Mouse (Mus musculus) stomach, embryonic 14.5 days (tissue): ENCODE measurements around the gene Gan. TPM values are rescaled to one million over a fixed set of nuclear protein-coding genes. Genes with fewer than 3 reads are reported as not detected.

Experiments used
- ATAC-seq: fragments of 200-750 bp; cut with Nextera tagmentation; 2 replicates; pipeline ENCODE4 v1.8.0; 2017; ENCODE audit warnings: low read depth, moderate TSS enrichment; ENCODE audit not compliant: insufficient number of reproducible peaks, insufficient read depth, low FRiP score
- H3K27ac ChIP-seq: fragments of 300-500 bp; sonication (generic); 2 replicates; pipeline ENCODE4 v1.5.1; 2014; ENCODE audit warnings: mild to moderate bottlenecking, low read length, moderate library complexity, mixed read lengths
- H3K27me3 ChIP-seq: fragments of 300-500 bp; sonication (generic); 2 replicates; pipeline ENCODE4 v1.6.1; 2014; ENCODE audit warnings: low read length, control low read depth, mixed read lengths; ENCODE audit not compliant: control insufficient read depth, insufficient read depth
- H3K36me3 ChIP-seq: fragments of 300-500 bp; sonication (generic); 2 replicates; pipeline ENCODE4 v1.6.1; 2014; ENCODE audit warnings: mild to moderate bottlenecking, control low read depth, low read length, moderate library complexity, mixed read lengths; ENCODE audit not compliant: control insufficient read depth, insufficient read depth
- H3K4me1 ChIP-seq: fragments of 300-500 bp; sonication (generic); 2 replicates; pipeline ENCODE4 v1.6.1; 2014; ENCODE audit warnings: low read length, control low read depth, mixed read lengths; ENCODE audit not compliant: control insufficient read depth, insufficient read depth
- H3K4me2 ChIP-seq: fragments of 300-500 bp; sonication (generic); replicated peaks from 2 replicates; pipeline ENCODE4 v1.6.1; 2014; ENCODE audit warnings: low read depth, low read length, control low read depth
- H3K4me3 ChIP-seq: fragments of 300-500 bp; sonication (generic); 2 replicates; pipeline ENCODE4 v1.5.1; 2014; ENCODE audit warnings: low read depth, low read length, control low read depth
- H3K9ac ChIP-seq: fragments of 300-500 bp; sonication (generic); replicated peaks from 2 replicates; pipeline ENCODE4 v1.6.1; 2014; ENCODE audit warnings: low read depth, mild to moderate bottlenecking, control low read depth, low read length, moderate library complexity, mixed read lengths
- H3K9me3 ChIP-seq: fragments of 300-500 bp; sonication (generic); 2 replicates; pipeline ENCODE4 v1.6.1; 2016; ENCODE audit warnings: low read depth, low read length, control low read depth; ENCODE audit not compliant: control insufficient read depth
- WGBS: fragments of 180-500 bp; shearing (Covaris S2); extraction: QIAGEN DNeasy Blood & Tissue Kit; methylation state at CpG from one replicate; pipeline ENCODE4 v1.1.7; 2014; 5-methylcytosine and 5-hydroxymethylcytosine counted together
- polyA plus RNA-seq: library from polyadenylated mRNA; unstranded; fragments of >200 nt; fragmentation: Nextera tagmentation; extraction: Ambion mirVana; gene quantifications from 2 replicates; pipeline ENCODE4 v1.2.1, GENCODE M21; 2014

Gene Gan
- polyA plus RNA-seq, 1 experiment from 2014 or later = 4.2 TPM

DNA sequence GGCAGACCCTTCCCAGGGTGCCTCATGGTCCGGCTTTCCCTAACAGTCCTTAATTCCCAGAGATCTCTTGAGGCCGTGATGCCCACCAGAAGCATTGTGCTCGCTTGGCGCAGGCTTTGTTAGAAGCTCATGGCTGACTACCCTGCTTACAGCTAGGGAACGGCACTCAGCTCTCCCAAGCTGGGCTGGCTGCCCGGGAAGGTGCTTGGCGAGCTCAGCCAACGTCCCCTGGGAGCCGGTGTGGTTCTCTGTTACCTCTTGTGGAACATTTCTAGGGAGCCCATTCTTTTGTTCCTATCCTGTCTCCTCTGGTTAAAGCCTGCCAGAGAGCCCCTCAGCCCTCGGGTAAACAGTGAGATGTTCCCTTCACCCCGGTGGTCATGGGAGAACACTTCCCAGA, 54.2 kb downstream of the Gan start:
- 90% methylated on average over 11 of the region's 11 CpGs for WGBS
- no peak overlapping the region for H3K4me3 ChIP-seq
- H3K36me3 ChIP-seq = peaks cover 5% of the 10 kb centered on the region; the same call in 1 of the 2 replicates
- H3K4me2 ChIP-seq = no peak overlapping the region
- no peaks in the 10 kb centered on the region for H3K4me1 ChIP-seq
- no peak for ATAC-seq
- no peak overlapping the region for H3K27ac ChIP-seq
- H3K9me3 ChIP-seq = no peaks in the 10 kb centered on the region
- H3K9ac ChIP-seq = no peak overlapping the region
- no peaks in the 10 kb centered on the region for H3K27me3 ChIP-seq

DNA sequence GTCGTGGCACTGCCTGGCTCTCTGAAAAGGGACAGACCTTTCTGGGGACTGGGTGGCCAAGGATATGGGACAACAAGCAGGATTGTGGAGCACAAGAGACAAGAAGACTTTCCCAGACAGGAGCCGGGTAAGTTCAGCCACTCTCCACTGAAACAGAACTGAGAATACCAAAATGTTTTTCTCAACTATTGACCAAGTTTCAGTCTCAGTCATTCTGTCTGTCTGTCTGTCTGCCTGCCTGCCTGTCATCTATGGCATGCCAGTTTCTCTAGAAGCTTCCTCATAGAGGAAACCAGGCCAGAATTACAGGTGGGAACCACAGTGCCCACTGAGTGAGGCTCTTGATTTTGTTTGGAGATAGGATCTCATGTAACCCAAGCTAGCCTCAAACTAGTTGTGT, 59.8 kb downstream of the Gan start:
- 93% methylated on average over 2 of the region's 2 CpGs for WGBS
- H3K9ac ChIP-seq = no peak overlapping the region
- H3K4me2 ChIP-seq = no peak overlapping the region
- no peaks in the 10 kb centered on the region for H3K9me3 ChIP-seq
- no peaks in the 10 kb centered on the region for H3K36me3 ChIP-seq
- no peak for ATAC-seq
- H3K4me1 ChIP-seq = no peaks in the 10 kb centered on the region
- H3K4me3 ChIP-seq = no peak overlapping the region
- H3K27ac ChIP-seq = no peak overlapping the region
- no peaks in the 10 kb centered on the region for H3K27me3 ChIP-seq

DNA sequence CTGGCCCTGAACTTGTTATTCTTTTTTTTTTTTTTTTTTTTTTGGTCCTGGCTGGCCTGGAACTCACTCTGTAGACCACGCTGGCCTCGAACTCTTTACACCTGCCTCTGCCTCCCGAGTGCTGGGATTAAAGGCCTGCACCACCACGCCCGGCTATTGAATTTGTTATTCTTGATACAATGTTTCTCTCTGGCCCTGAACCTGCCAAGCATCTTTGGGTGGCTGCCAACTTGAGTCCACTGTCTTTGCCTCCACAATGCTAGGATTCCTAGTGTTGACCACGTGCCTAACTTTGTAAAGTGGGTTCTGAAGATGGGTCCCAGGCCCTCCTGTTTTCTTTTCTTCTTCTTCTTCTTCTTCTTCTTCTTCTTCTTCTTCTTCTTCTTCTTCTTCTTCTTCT, 64.5 kb downstream of the Gan start:
- no peak overlapping the region for H3K9ac ChIP-seq
- H3K4me2 ChIP-seq = no peak overlapping the region
- ATAC-seq = no peak
- H3K9me3 ChIP-seq = no peaks in the 10 kb centered on the region
- no peaks in the 10 kb centered on the region for H3K36me3 ChIP-seq
- no peak overlapping the region for H3K27ac ChIP-seq
- 73% methylated on average over 6 of the region's 6 CpGs for WGBS
- H3K4me3 ChIP-seq = no peak overlapping the region
- H3K27me3 ChIP-seq = no peaks in the 10 kb centered on the region
- no peaks in the 10 kb centered on the region for H3K4me1 ChIP-seq

DNA sequence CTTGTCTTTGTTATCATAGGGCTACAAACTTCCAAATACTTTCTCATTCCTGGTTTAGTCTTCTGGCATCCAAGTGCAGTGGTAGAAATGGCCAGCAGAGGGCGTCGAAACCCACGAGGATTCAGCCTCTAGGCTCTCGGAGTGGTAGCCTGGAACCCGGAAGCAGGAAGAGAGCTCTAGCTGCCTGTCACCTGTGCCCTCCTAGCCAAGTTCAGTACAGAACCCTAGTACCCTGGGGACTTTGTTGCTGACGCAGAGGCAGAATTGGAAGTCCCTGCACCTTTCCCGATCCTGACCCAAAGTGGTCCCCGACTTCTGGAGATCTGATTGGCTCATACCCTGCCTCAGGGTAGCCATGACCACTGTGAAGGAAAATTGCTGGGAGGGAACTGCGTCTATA, 66.7 kb downstream of the Gan start:
- Histone ChIP-seq H3K4me1 (no peaks in the 10 kb centered on the region), H3K9me3 (no peaks in the 10 kb centered on the region), H3K4me2 (peak overlapping the region; percentile 43), H3K9ac (no peak overlapping the region), H3K4me3 (peak overlapping the region; percentile 22; the same call in 1 of the 2 replicates), H3K36me3 (no peaks in the 10 kb centered on the region), H3K27me3 (no peaks in the 10 kb centered on the region), H3K27ac (no peak overlapping the region)
- WGBS = 9% methylated on average over 9 of the region's 9 CpGs
- ATAC-seq = peak; percentile 87

- ATAC-seq = no peak
- WGBS = 84% methylated on average over 12 of the region's 12 CpGs
- H3K36me3 ChIP-seq = no peaks in the 10 kb centered on the region
- H3K9ac ChIP-seq = no peak overlapping the region
- no peaks in the 10 kb centered on the region for H3K9me3 ChIP-seq
- H3K4me2 ChIP-seq = no peak overlapping the region
- H3K4me3 ChIP-seq = no peak overlapping the region
- H3K27me3 ChIP-seq = no peaks in the 10 kb centered on the region
- H3K27ac ChIP-seq = no peak overlapping the region
- no peaks in the 10 kb centered on the region for H3K4me1 ChIP-seq
These were observed 68.4 kb downstream of the Gan start for GRCm38 (mm10) chr8:117226306-117226705.

- WGBS = 79% methylated on average over 2 of the region's 2 CpGs
These were observed 69.4 kb downstream of the Gan start for GRCm38 (mm10) chr8:117227339-117227738.

DNA sequence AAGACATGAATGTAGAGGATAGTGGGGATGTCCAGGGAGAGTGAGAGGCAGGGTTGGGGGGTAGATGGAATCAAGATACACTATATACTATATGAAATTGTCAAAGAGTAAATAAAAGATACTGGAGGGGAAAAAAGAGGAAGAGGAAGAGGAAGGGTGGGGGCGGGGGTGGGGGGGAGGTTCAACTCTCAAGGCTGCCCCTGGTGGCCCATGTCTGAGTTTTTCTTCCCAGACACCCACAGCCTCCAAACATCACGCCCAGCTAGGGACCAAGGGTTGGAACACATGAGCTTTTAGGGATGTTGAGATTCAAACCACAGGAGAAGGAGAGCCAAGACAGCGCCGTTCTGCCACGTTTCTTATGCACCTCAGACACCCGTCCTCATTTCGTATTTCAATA, 75.3 kb downstream of the Gan start:
- WGBS = 89% methylated on average over 7 of the region's 7 CpGs
- Histone ChIP-seq H3K4me1 (no peaks in the 10 kb centered on the region), H3K4me3 (no peak overlapping the region), H3K4me2 (no peak overlapping the region), H3K9ac (no peak overlapping the region), H3K36me3 (no peaks in the 10 kb centered on the region), H3K27me3 (no peaks in the 10 kb centered on the region), H3K27ac (no peak overlapping the region), H3K9me3 (no peaks in the 10 kb centered on the region)
- ATAC-seq = no peak

More at GRCm38 (mm10) chr8:117227339-117227738, 69.4 kb downstream of the Gan start:
- Histone ChIP-seq H3K9ac (no peak overlapping the region), H3K4me3 (no peak overlapping the region), H3K9me3 (no peaks in the 10 kb centered on the region), H3K4me2 (no peak overlapping the region), H3K27me3 (no peaks in the 10 kb centered on the region), H3K27ac (no peak overlapping the region), H3K36me3 (no peaks in the 10 kb centered on the region), H3K4me1 (no peaks in the 10 kb centered on the region)
- no peak for ATAC-seq

DNA sequence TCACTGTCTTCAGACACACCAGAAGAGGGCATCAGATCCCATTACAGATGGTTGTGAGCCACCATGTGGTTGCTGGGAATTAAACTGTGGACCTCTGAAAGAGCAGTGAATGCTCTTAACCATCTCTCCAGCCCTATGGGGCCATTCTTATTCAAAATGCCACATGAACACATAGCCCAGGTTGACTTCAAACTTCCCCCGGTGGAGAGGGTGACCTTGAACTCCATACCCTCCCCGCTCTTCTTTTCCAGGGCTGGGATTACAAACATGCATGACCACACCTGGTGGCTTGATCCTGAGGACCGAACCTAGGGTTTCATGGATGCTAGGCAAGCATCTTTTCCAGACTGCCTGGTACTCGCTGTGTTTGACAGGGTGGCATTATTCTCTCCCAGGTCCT, 78.6 kb downstream of the Gan start:
- Histone ChIP-seq H3K9ac (no peak overlapping the region), H3K27me3 (no peaks in the 10 kb centered on the region), H3K4me3 (no peak overlapping the region), H3K27ac (no peak overlapping the region), H3K4me1 (no peaks in the 10 kb centered on the region), H3K36me3 (no peaks in the 10 kb centered on the region), H3K4me2 (no peak overlapping the region), H3K9me3 (no peaks in the 10 kb centered on the region)
- ATAC-seq = no peak
- 90% methylated on average over 4 of the region's 4 CpGs for WGBS

GRCm38 (mm10) chr8:117240326-117240725, 82.4 kb downstream of the Gan start:
- Histone ChIP-seq H3K4me2 (no peak overlapping the region), H3K27me3 (no peaks in the 10 kb centered on the region), H3K9me3 (no peaks in the 10 kb centered on the region), H3K4me3 (no peak overlapping the region), H3K27ac (no peak overlapping the region), H3K9ac (no peak overlapping the region), H3K4me1 (no peaks in the 10 kb centered on the region), H3K36me3 (no peaks in the 10 kb centered on the region)
- 74% methylated on average over 5 of the region's 5 CpGs for WGBS
- ATAC-seq = no peak
